Mouse (Mus musculus): ENCODE results near the gene Platr25.

DNA sequence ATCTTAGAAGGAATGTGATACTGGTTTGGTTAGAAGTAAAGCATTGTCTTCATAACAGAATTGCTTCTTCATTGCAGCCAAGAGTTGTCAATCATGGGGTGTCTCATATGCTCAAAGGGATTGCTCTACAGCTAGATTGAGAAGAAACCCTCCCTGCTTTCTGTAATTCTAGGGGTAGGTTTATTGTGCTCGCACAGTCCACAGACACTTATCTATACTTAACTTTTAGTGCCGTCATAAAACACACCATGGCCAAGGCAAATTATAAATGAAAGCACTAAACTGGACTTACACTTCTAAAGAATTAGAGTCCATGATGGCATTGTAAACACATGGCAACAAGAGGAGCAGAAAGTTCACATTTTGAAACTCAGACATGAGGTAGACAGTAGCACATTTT lies 27.2 kb downstream of the Platr25 start:
- no peak for TF ChIP-seq CTCF (conservative IDR thresholded peaks at IDR 0.05; ENCODE audit: insufficient read depth, insufficient read length, low read depth, low read length)
- no peak for TF ChIP-seq POLR2A (IDR thresholded peaks at IDR 0.05; ENCODE audit: low read depth, low read length)

Measured in kidney, adult 2 months (tissue).